Mouse (Mus musculus) frontal cortex, postnatal 36 days (tissue): ENCODE results near the gene Ttc41.
A peak's percentile ranks its signal among the peaks of the same experiment; 100 is the strongest.

Experiments
- DNase-seq, 2 experiments: peaks; one replicate each; pipeline ENCODE4 v3.0.0; 2022; ENCODE audit warnings: low spot score in 2 of 2

Ttc41 gene

GRCm38 (mm10) chr10:86755816-86756502 lies 50.3 kb downstream of the Ttc41 start:
- DNase-seq = no peak

GRCm38 (mm10) chr10:86757724-86758123 lies 52.1 kb downstream of the Ttc41 start:
- DNase-seq = no peak

- DNase-seq = no peak
Measured at GRCm38 (mm10) chr10:86758211-86758610, 52.6 kb downstream of the Ttc41 start.

- no peak for DNase-seq
Measured at GRCm38 (mm10) chr10:86761236-86761635, 55.6 kb downstream of the Ttc41 start.

- DNase-seq = no peak
Measured at GRCm38 (mm10) chr10:86761722-86762383, 56.2 kb downstream of the Ttc41 start.

- DNase-seq = no peak
Measured at GRCm38 (mm10) chr10:86762384-86762730, 56.7 kb downstream of the Ttc41 start.

- no peak for DNase-seq
Measured at GRCm38 (mm10) chr10:86763672-86764071, 58.1 kb downstream of the Ttc41 start, which contains the start of gene Gm49358. TSS of gene Gm49358 (plus strand) at chr10:86763972.

- peak in 1 of 2 experiments; percentile 41 for DNase-seq
Measured at GRCm38 (mm10) chr10:86765344-86765966, 59.8 kb downstream of the Ttc41 start.

GRCm38 (mm10) chr10:86769216-86769615 lies 63.6 kb downstream of the Ttc41 start:
- no peak for DNase-seq

- no peak for DNase-seq
Measured at GRCm38 (mm10) chr10:86769797-86770196, 64.2 kb downstream of the Ttc41 start.

- DNase-seq = no peak
Measured at GRCm38 (mm10) chr10:86771701-86772100, 66.1 kb downstream of the Ttc41 start.

- peak in 1 of 2 experiments; percentile 42 for DNase-seq
Measured at GRCm38 (mm10) chr10:86772231-86772631, 66.6 kb downstream of the Ttc41 start.

- no peak for DNase-seq
Measured at GRCm38 (mm10) chr10:86773360-86773759, 67.7 kb downstream of the Ttc41 start.

GRCm38 (mm10) chr10:86776281-86776680 lies 70.7 kb downstream of the Ttc41 start:
- no peak for DNase-seq

- DNase-seq = no peak
Measured at GRCm38 (mm10) chr10:86777614-86778319, 72.2 kb downstream of the Ttc41 start.

GRCm38 (mm10) chr10:86778398-86779116 lies 72.9 kb downstream of the Ttc41 start, which contains the start of gene Nt5dc3:
TSS of gene Nt5dc3 (plus strand) at chr10:86779005.
- DNase-seq = peak; percentile 92 to 93

GRCm38 (mm10) chr10:86779117-86779755 lies 73.6 kb downstream of the Ttc41 start:
- no peak for DNase-seq

- no peak for DNase-seq
Measured at GRCm38 (mm10) chr10:86779816-86780500, 74.3 kb downstream of the Ttc41 start.

- DNase-seq = no peak
Measured at GRCm38 (mm10) chr10:86781641-86782040, 76.0 kb downstream of the Ttc41 start.

- DNase-seq = no peak
Measured at GRCm38 (mm10) chr10:86782656-86783055, 77.0 kb downstream of the Ttc41 start.
